Mouse (Mus musculus) bone marrow, adult 2 months (tissue): ENCODE measurements around the gene Mms19.

Experiments
- CTCF ChIP-seq: fragments of 200-500 bp; IDR thresholded peaks from 2 replicates; pipeline ENCODE4 v1.5.1; 2011; ENCODE audit warnings: low read length, control low read depth; ENCODE audit not compliant: control insufficient read depth, insufficient read depth
- POLR2A ChIP-seq: fragments of 200-500 bp; IDR thresholded peaks from 2 replicates; pipeline ENCODE4 v1.6.1; 2011; ENCODE audit warnings: low read depth, mild to moderate bottlenecking, control low read depth, low read length, borderline replicate concordance; ENCODE audit not compliant: control insufficient read depth

- TF ChIP-seq CTCF = no peak
- no peak for TF ChIP-seq POLR2A
Observed at GRCm38 (mm10) chr19:41995483-41995882, 14.5 kb upstream of the Mms19 start.
